Mouse (Mus musculus) granulocyte monocyte progenitor cell, adult 5-6 weeks (primary cell): ENCODE data around the gene Srrm2. TPM values are rescaled to one million over a fixed set of nuclear protein-coding genes. Genes with fewer than 3 reads are reported as not detected.

Experiments used
- ATAC-seq: replicated peaks from 2 replicates; pipeline ENCODE4 v1.8.0; 2016; ENCODE audit warnings: mild to moderate bottlenecking, moderate TSS enrichment, inconsistent platforms; ENCODE audit not compliant: poor library complexity, severe bottlenecking
- total RNA-seq, 2 experiments: library from RNA; stranded (forward) in 1 of 2; stranded (reverse) in 1 of 2; fragments of 200-712, 200-1000 nt in 1 of 2; fragments of >200 nt in 1 of 2; fragmentation: Nextera tagmentation in 1 of 2; gene quantifications; 2 replicates each; pipeline ENCODE4 v1.2.3; 2014 to 2017

Srrm2 gene
- total RNA-seq (2014; fragmentation: Nextera tagmentation) (563 and 623 TPM in 2 replicates), total RNA-seq (2017) (126 TPM in 2 replicates)

DNA sequence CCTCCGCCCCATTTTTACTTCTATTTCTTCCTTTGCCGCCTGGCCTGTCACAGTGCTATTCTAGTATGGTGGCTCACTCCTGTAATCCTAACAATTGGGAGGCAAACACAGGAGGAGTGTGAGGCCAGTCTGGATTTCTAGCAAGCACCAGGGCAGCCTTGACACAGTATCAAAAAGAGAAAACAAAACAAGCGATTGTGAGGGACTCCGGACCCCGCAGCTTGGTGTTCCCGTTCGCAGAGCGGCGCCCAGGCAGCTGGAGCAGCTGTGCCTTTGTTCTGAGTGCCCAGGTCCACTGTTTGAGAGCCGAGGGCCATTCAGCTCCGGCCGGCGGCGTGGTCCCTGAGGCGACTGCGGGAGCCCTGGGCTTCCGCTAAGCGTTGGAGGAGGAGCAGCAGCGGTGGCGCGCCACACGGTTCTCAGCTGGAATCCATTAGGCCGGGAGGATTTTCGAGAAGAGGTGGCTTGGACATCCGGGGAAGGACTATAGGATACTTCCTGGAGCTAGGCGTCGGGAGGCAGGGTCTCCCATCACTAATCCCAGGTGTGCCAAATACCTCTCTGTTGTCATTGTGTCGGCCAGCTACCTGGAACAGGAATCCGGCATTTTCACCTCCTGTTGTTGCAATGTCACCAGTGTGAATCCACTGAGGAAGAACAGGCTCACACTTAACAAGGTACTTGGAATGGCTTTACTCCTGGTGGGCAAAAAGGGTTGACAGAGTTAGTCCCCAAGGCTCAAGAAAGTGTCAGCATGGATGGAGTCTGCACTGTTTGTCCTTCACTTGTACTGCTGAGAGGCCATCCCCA lies at the start of gene Srrm2:
Gene Srrm2, plus strand, starts transcription at position 264 of the 810 bp plus-strand sequence.
- ATAC-seq = peak; percentile 68

DNA sequence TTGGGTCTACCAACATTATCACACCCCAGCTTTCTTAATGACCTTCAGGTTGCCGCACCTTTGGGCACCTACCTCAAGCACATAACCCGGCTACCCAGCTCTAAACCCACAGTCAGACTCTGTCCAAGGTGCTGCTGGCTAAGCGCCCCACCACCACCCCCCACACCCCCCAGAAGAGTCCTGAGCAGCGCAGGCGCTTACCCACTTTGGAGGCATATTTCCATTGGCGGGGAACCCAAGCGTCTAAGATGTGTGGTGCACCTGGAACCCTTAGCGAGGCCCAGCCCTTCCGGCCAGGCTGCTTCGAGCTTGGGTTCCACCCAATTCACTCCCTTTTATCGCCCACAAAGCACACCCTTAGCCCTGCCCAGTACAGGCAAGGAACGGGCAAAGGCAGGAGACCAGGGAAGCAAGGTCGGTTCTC lies 49.7 kb upstream of the Srrm2 start, which contains the start of gene Paqr4:
Gene Paqr4, minus strand, starts transcription at position 270 of the 424 bp plus-strand sequence.
- peak; percentile 3 for ATAC-seq

DNA sequence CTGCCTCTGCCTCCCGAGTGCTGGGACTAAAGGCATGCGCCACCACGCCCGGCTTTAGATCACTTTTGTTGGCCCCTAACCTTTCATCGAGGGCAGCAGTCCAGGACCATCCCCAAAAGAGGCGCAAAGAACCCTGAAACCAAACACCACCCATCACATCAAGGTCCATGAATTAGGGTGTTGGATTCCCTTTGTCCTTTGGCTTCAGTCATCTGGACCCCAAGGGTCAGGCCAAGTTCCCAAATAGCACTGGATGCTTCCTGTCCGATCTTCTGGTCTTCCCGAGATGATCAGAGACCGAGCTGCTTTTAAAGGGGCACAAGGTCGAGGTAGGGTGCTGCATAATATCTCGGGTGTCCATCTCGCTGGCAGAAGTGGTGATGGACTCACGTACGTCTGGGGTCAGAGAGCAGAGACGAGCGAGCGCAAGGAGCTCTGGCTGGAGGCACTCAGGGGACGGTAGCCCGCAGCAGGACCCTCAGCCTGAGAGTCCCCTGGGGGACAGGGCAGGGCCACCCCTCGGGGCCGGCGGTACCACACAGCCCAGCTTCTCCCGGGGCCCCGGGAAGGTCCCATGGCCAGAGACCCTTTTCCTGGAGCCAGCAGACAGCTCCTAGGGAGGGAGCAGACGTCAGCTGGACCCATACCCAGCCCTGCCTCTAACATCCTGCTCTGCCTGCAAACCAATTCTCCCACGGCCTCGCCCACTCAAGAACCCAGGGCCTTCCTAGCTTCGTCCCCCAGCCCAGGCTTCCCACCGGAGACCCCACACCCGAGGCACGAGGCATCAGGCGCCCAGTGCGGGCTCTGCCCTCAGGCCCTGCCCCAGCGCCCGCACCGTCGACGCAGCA lies 48.7 kb upstream of the Srrm2 start:
- ATAC-seq = no peak

DNA sequence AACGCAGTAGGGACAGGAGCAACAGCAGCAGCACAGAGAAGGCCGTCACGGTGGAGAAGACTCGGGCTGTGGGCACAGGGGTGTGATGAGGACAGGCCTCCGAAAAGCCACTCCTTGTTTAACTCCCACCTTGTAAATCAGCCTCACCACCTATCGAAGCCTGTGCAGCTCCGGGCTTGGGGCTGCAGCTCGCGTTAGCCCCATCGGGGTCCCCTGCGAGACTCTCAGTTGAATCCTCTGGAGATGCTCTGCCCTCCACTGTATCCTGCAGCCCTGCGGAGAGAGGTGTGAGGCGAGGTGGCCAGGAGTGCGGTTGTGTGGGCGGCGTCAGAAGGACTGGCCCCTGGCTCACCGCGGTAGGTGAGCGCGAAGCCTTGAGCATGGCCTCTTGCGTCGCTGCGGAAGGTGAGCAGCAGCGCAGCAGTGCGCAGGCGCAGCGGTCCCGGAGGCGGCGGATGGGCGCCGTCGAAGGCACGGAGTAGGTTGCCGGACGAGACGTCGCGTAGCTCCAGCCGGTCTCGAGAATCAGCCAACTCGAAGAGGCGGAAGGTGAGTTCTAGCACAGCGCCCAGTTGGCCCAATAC lies 48.0 kb upstream of the Srrm2 start:
- ATAC-seq = no peak

DNA sequence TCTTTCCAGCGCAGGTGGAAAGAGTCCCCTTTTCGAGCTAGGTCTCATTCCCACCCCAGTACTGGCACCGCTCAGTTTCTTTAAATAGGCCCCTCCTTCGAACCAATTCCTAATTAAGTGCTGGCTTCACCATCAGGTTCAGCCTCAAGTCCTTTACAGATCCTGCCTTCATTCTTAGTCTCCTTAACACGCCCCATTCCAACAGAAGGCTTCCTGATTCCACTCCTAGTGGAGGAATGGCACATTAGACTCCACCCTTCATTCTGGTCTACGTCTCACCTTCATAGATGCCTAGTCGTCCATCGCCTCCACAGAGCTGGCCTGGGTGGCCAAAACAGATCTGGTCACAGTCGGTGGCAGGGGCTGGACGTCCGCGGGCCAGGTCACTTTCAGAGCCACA lies 47.4 kb upstream of the Srrm2 start:
- no peak for ATAC-seq

DNA sequence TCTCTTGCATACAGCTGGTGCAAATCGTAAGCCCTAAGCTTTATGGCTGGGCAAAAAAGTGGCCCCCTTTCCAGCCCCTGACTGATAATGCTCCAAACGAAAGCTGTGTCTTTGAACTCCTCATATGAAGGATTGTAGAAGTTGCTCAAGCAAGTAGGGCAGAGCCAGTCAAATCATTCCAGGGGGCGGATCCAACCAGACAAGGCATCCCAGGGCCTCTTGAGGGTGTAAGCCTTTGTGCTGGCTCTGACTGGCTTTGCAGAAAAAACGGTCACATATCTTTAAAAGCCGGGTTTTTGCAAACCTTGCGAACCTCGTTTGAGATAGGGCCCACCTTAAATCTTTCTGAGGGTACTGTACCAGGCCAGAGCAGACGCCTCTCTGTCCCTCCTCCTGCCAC lies 46.3 kb upstream of the Srrm2 start:
- no peak for ATAC-seq

DNA sequence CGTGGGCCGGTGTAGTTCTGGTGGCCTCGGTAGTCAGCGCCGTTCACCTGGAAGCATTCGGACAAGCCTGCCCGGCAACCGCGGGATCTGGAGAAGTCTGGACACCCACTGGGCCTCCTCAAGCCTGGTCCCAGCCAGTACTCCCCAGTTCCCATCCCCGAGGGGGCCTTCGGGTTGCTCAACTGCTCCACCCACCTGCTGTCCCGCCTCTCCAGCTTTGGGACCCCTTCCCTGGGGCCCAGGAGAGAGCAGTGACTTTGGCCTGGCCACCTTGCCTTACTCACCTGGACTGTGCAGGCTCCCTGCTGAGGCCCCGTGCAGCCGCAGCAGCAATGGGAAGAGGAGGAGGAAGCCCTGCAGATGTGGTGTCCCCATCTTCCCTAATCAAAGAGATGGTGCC lies 45.7 kb upstream of the Srrm2 start:
- no peak for ATAC-seq

DNA sequence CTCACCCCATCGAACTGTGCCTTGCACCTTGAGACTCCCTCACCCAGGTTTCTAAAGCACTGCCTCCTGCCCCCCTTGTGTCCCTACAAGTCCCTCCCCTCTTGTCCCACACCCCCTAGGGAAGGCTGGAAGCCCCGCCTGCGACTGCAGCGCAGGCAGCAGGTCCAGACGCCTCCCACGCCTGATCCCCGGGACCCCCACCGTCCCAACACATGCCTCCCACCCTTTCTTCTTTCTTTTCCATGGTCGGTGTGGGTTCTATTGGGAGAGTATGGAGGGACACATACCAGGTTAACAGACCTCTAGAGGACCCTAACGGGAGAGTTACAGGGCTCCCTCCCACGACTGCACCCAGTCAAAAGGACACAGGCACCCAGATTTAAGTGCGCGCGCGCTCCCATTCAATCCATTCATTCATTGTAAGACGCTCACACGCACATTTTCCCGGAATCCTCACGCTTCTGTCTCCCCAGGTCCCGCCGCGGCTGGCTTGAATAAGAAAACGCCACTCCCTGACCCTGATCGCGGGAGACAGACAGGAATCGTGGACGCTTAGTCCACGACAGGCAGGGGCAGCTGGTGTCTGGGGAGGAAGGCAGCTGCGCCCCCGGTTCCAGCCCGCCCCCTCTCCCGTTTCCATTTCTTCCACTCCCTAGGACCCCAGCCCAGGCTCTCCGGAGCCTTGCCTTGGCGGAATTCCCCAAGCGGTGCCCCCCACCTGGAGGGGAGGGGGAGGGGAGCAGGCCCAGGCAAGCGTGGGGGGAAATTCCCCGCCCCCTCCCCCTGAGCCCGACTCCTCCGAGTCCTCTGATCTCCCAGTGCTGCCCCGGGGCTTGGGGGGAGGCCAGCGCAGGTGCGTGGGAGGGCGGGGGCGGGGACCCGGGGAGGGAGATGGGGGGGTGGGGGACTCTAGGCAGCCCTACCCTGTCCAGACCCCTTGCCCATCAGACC lies 44.8 kb upstream of the Srrm2 start, which contains the start of gene Kremen2:
Gene Kremen2, minus strand, starts transcription at position 533 of the 951 bp plus-strand sequence.
- ATAC-seq = no peak

DNA sequence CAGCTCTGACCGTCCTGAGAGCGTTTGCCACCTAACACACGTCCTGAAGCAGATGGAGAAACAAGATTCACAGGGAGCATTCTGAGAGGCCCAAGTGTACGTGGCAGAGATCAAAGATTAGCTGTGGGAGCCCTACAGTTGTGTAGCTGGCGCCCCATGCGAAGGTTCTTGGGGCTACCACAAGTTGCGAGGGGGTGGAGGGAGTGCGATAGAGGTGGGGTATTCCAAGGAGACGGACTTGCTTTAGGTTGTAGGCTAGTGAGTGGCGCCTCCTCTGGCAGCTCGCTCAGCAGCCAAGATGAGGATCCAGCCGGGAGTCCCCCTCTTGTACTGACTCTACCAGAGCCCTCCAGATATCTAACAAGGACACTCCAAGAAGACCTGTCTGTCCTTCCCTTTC lies 44.0 kb upstream of the Srrm2 start:
- peak; percentile 4; the same call in 1 of the 2 replicates for ATAC-seq

DNA sequence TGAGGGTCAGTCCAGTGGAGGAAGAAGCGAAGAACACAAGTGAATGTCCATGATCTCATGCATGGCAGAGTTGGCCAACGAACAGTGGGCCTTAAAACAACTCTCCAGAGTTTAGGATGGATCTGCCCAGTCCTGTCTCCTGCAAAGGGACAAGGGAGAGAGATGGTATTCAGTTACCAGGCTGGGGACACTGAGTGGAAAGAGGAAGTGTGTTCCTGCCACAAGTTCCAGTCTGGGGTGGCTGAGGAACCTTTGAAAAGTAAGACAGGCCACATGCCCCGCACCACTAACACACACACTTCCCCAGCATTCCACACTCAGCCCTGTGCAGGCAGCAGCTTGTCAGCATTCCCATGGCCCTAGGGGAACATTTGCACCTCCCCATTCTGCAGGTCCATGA lies 43.6 kb upstream of the Srrm2 start:
- peak; percentile 48 for ATAC-seq

DNA sequence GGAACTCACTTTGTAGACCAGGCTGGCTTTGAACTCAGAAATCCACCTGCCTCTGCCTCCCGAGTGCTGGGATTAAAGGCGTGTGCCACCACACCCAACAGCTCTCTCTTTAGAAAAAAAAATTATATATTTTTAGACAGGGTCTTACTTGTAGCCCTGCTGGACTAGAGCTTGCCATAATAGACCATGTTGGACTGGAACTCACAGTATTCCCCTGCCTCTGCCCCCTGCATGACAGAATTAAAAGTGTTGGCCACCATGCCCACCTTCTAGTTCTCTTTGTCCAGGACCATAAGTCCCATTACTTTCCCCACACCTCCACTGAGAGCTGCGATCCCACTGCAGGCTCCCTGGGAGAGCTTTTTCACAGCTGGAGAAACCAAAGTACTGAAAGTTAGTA lies 42.9 kb upstream of the Srrm2 start:
- ATAC-seq = no peak

DNA sequence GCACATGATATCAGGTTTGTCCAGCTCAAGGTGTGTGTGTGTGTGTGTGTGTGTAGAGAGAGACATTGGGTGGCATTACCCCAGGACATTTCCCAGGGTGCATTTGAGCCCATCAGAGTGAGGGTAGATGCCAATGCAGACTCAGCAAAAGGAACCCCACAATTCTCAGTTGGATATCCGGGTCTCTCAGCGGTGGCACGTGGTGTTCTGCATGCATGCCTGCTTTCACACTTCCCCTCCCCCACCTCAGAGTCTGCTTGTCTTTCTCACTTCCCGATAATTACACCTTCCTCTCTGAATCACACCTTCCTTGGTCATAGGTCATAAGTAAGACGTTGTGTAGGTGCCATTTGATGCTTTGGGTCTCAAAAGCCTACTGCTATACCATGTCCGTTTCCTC lies 42.3 kb upstream of the Srrm2 start:
- ATAC-seq = no peak

DNA sequence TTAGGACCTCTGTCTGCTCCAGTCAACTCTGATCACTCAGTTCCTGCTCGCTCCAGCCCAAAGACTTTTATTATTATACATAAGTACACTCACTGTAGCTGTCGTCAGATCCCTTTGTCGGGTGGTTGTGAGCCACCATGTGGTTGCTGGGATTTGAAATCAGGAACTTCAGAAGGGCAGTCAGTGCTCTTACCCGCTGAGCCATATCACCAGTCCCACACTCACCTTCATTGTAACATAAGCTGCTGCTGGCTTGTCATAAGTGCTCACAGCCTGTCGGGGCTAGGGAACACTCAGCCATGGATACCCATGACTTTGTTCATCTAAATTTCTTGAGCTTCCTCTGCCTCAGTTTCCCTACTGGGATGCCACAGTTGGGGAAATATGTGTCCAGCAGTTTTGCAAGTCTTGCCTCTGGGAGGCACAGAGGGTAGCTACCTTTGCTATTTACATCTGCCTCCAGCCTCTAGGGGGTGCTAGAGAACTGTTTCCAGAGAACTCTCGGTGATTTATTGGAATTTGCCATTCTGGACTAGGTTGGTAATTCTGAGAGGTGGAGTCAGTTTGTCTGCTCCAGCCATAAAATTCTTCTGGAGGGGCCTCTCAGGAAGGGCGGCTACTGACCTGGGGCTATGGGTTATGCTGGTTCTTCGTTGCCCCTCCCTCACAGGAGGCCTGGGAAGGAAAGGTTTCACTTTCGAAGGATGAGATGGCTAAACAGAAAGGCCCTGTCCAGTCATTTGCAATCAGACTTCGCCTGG lies 41.5 kb upstream of the Srrm2 start:
- peak; percentile 56 for ATAC-seq

DNA sequence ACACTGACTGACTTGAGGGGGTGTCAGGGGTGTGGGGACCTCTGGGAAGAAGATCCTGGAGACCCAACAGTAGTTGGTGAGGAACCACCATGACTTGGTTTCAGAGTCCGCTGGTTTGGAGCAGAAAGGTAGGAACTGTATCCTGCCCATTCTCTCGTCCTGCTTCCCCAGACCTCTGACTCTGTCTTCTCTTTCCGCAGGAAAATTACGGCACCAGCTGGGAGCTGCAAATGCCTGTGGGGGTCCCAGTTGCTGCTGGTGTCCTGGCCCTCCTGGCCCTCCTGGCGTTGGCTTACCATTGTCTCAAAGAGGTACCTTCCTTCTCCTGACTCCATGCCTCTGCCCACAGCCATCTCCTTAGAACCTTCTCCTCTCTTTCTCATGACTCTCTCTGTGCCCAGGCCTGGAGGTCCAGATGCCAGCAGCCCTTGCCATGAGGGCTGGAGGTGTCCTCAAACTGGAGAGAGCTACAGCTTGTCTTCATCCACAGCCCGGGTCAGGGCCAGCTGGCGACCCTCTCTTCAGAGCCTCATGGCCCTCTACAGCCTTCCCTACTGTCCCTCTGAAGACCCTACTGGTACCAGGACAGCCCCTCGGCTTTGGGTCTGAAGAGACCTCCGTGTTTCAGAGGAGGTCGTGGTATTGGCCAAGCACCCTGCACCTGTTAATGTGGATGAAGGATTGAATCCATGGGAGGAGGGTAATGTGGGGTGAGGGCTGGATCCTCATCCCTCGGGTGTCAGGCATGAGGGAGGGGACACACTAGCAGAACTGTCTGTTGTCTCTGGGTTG lies 40.7 kb upstream of the Srrm2 start:
- ATAC-seq = no peak

DNA sequence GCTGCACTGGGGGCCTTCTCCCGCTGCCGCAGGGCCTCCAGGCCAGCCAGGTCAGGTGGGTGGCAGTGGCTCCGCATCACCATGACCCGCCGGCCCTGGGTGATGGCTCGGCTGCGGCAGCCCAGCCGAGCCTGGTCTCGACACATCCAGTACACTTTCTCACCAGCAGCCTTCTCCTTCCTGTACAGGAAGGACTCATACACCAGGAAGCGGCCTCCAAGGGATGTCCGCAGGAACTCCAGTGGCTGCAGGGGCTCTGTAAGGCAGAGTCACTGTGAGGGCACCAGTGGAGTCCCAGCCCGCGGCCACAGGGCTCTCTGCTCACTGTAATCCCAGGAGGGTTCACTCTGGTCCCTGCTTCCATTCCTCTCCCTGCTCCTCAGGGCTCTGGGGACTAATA lies 34.6 kb upstream of the Srrm2 start:
- ATAC-seq = no peak

DNA sequence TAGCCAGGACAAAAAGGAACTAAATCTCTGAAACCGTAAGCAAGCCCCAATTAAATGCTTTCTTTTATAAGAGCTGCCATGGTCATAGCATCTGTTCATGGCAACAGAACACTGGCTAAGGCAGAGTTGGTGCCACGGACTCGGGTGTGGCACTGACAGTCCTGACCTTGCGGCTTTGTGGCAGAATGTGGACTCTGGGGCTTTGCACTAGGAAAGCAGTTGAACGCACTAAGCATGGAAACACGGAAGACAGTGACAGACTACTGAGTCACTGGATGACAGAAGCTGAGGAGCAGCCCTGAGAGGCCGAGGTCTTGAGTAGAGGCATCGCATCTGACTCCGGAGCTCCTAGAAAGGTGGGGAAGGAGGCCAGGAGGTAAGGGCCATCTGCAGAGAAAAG lies 32.8 kb upstream of the Srrm2 start:
- no peak for ATAC-seq

DNA sequence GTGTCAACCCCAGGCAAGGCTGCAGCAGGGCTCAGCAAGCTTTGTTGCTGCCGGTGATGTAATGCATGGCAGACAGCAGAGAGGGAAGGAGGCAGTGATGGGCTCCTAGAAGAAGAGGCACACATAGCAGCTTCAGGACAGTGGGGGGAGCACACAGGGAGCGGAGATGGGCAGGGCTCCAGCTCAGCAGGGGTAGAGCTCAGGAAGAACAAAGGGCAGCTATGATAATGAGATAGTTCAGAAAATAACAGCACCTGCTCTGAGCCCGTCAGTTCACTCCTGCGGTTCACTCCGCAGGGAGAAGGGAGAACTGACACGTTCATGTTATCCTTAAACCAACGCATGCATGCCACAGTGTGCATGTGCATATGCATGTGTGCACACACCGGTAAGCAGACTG lies 31.5 kb upstream of the Srrm2 start:
- no peak for ATAC-seq

DNA sequence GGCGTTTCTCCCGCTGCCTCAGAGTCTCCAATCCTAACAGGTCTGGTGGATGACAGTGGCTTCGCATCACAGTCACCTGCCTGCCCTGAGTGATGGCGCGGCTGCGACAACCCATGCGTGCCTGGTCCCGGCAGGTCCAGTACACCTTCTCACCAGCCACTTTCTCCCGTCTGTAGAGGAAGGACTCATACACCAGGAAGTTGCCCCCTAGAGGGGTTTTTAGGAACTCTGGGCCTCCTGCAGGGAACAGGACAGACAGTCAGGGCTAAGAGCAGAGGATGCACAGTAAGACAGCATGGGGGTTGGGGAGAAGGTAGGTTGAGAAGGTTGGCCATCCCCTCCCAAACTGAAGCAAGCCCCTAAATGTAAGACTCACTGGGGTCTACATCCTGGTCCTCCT lies 30.1 kb upstream of the Srrm2 start:
- no peak for ATAC-seq
